Mouse (Mus musculus): ENCODE results near the gene Snx8.

The Snx8 gene

GRCm38 (mm10) chr5:140350731-140351497, 38.1 kb downstream of the Snx8 start:
- DNase-seq (ENCODE audit: low read depth in 1 of 2, low spot score in 2 of 2) = no peak

GRCm38 (mm10) chr5:140349882-140350281, 39.2 kb downstream of the Snx8 start:
- no peak for DNase-seq (ENCODE audit: low read depth in 1 of 2, low spot score in 2 of 2)

- DNase-seq (ENCODE audit: low read depth in 1 of 2, low spot score in 2 of 2) = no peak
Measured at GRCm38 (mm10) chr5:140346050-140346449, 43.0 kb downstream of the Snx8 start.

DNA sequence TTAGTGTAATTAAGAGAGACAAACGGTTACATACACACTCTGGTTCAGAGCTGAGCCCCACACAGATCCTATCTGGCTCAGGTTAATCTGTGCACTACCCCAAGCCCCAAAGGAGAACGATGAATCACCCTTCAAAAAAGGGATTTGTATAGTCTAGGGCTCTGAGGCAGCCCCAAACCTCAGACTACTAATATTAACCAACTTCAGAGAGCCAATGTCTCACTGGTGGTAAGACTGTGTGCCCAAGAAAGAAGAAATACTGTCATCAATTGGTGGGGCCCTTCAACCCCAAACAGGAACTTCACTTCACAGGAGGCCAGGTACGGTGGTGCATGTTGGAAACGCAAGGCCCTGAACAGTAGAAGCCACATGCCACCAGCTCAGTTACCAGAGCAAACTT, 43.8 kb downstream of the Snx8 start:
- no peak for DNase-seq (ENCODE audit: low read depth in 1 of 2, low spot score in 2 of 2)

- DNase-seq (ENCODE audit: low read depth in 1 of 2, low spot score in 2 of 2) = no peak
Measured at GRCm38 (mm10) chr5:140342880-140343279, 46.2 kb downstream of the Snx8 start.

DNA sequence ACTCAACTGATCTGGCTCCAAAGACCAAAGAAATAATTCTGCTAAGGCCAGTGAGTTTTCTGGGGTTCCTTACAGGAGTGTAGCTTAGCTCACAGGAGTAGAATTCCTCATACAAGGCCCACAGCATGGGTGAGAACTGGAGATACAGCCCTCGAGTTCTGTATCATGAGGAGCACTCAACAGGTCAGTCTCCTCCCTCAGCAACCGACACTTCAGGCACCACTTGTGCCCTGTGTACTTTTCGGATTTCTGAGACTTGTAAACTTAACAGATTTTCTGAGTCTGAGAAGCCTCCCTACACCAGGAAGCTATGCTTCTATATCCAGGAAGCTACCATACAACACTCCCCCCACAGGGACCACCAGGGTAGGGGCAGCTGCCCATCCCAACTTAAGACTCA, 49.2 kb downstream of the Snx8 start:
- no peak for DNase-seq (ENCODE audit: low read depth in 1 of 2, low spot score in 2 of 2)

- DNase-seq (ENCODE audit: low read depth in 1 of 2, low spot score in 2 of 2) = no peak
Measured at GRCm38 (mm10) chr5:140338779-140339178, 50.3 kb downstream of the Snx8 start.

- DNase-seq (ENCODE audit: low read depth in 1 of 2, low spot score in 2 of 2) = no peak
Measured at GRCm38 (mm10) chr5:140336680-140337079, 52.4 kb downstream of the Snx8 start.

DNA sequence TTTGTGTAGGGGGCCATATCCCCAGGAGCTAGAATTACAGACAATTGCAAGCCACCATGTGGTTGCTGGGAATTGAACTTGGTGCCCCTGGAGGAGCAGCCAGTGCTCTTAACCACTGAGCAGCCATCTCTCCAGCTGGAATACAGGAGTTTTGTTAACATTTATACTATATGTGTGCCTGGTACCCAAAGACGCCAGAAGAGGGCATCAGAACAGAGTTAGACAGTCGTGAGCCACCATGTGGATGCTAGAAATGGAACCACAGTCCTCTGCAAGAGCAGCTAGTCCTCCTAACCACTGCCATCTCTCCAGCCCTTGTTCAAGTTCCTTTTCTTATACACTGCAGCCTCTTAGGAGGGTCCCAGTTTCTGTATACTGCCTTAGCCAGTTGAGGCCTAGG, 55.4 kb downstream of the Snx8 start:
- no peak for DNase-seq (ENCODE audit: low read depth in 1 of 2, low spot score in 2 of 2)

- DNase-seq (ENCODE audit: low read depth in 1 of 2, low spot score in 2 of 2) = no peak
Measured at GRCm38 (mm10) chr5:140332519-140332918, 56.5 kb downstream of the Snx8 start.

GRCm38 (mm10) chr5:140331615-140332512, 57.2 kb downstream of the Snx8 start, which contains the start of gene Mrm2:
Gene Mrm2 (minus strand): TSS chr5:140331898.
- peak; percentile 33 to 66 for DNase-seq (ENCODE audit: low read depth in 1 of 2, low spot score in 2 of 2)

DNA sequence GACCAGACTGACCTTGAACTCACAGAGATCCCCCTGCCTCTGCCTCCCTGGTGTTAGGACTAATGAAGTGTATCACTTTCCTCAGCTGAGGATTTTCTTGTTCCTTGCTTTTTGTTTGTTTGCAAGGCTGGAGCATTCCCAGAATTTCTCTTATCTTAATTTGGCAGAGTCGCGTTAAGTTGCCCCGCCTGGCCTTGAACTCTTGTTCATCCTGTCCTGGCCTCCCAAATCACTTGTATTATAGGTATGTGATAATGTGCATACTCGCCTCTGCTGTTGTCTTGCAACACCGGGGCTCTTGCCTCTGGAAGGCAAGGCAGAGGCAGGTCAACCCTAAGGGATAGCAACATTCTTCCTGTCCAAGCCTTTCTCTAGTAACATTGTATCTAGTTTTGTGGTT, 65.0 kb downstream of the Snx8 start:
- DNase-seq (ENCODE audit: low read depth in 1 of 2, low spot score in 2 of 2) = no peak

DNA sequence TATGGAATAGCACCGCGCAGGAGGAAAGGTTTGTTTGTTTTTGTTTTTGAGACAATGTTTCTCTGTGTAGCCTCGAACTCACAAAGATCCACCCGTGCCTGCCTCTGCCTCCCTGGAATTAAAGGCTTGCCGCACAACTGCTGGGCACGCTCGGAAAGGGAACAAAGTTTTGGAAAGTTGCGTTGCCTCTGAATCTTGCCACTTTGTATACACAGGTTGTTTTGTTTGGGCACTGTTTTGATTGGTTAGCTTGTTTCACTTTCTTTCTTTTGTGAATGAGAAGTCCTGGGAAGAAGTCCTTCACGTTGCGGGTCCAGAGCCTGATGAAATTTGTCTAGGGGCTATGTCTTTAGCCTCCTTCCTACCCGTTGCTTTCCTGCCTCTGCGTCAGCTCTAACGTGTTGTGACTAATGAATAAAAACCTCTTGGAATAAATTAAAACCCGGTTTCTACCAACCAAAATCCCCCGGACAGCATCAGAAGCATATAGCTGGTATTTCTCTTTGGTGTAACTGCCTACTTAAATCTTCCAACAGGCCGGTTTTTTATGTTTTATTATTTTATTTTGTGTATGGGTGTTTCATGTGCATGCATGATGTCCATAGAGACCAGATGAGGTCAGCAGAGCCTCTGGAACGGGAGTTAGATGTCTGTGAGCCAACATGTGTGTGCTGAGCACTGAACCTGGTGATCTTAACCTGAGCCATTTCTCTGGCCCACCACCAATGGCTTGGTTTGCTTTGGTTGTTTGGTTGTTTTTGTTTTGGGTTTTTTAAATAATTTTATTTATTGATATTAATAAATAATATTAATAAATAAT, 67.1 kb downstream of the Snx8 start:
- DNase-seq (ENCODE audit: low read depth in 1 of 2, low spot score in 2 of 2) = no peak

DNA sequence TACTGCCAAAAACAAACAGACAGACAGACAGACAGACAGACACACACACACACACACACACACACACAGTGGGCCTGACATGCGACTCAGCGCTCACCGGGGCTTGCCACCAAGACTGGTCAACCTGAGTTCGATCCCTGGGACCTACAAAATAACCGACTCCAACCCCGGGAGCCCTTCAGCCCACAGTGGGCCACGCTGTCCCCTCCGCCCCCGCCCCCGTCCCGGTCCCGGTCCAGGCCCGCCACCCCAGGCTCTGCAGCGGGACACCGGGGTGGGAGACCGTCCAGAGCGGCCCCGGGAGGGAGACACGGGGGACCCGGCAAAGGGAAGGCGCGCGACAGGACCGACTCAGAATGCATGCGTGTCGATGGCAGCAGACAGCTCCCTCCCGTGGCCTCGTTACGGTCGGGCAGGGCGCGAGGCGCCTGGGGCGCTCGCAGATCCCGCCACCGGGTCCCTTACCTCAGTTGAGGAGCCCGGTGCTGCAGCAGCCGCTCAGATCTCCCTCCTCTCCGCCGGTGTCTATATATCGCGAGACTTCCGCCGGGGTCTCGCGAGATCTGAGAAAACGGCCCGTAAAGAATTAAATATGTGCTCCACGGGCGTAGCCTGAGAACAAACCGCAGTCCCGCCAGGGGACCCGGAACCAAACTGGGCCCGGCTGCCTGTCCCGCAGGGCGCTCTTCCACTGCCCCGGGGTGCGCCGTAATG, 67.9 kb downstream of the Snx8 start, which contains the start of the genes Mad1l1 and Nudt1:
TSS of gene Mad1l1 (minus strand) at position 511 of the 714 bp plus-strand sequence.
TSS of gene Nudt1 (plus strand) at position 615 of the 714 bp plus-strand sequence.
- peak; percentile 84 to 91 for DNase-seq (ENCODE audit: low read depth in 1 of 2, low spot score in 2 of 2)

DNA sequence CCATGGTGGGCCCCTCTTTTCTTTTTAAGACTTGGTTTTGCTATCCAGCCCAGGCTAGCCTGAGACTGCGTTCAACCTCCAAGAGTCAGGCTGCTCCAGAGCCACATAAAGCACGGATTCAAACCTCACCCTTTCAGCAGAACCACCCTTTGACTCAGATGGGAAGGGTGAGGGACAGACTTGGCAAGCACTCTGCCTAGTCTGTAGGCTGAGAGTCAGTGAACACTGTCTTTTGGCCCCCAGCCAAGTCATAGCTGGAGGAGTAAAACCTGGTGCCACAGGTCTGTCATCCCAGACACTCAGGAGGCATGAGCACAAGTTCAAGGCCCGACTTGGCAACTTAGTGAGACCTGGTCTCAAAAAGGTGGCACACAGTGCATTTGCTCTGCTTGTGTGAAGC, 72.3 kb downstream of the Snx8 start:
- DNase-seq (ENCODE audit: low read depth in 1 of 2, low spot score in 2 of 2) = no peak

DNA sequence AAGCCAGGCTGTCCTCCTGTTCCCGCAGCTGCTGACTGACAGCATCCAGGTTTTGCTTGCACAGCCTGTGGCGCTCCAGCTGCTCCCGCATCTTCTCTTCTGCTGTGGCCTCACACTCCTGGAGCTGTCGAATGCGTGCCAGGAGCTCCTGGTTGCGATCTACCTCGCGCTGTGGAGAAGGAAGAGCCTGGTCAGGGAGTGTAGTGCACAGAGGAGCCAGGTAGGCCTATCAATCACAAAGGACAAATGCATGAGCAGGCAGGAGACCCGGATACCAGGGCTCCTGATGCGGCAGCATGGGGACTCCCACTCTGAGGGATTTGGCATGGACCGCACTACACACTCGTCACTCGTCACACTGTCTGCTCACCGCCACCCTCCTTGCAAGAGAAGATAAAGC, 81.5 kb downstream of the Snx8 start:
- no peak for DNase-seq (ENCODE audit: low read depth in 1 of 2, low spot score in 2 of 2)

DNA sequence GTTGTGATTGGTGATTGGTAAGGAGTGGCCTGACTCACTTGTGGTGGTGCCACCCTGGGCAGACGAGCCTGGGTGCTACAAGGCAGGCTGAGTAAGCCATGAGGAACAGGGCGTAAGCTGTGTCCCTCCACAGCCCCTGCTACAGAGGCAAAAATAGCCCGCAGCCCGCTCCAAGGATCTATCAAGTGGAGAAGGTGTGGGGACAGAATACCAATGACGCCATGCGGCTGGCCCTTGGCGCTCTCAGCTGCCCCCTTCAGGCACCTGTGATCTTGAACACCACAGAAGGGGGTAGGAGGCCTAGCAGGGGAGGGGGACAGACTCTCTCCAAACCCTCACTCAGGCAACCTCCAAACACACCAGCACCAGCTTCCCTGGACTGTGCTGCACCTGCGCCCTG, 83.0 kb downstream of the Snx8 start:
- no peak for DNase-seq (ENCODE audit: low read depth in 1 of 2, low spot score in 2 of 2)

- DNase-seq (ENCODE audit: low read depth in 1 of 2, low spot score in 2 of 2) = no peak
Measured at GRCm38 (mm10) chr5:140298291-140298690, 90.8 kb downstream of the Snx8 start.

DNA sequence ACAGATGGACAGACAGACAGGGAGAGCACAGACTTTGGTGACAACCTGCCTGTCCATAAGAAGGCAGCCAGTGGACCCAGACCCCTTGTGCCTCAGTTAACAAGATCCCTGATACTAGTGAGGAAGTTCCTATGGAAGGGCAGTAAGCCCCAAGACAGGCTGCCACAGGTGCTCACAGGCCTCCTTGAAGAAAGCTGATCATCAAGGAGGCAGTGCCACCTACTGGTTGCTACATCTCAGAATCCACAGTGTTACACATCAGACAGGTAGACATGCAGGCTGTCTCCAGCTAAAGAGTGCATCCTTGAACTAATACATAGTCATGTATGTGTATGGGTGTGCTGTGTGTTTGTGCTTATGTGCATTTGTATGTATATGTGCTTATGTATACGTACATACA, 96.9 kb downstream of the Snx8 start:
- DNase-seq (ENCODE audit: low read depth in 1 of 2, low spot score in 2 of 2) = no peak
